Mouse (Mus musculus): Measurements from ENCODE around the gene Hk3. TPM values are rescaled to one million over a fixed set of nuclear protein-coding genes. Genes with fewer than 3 reads are reported as not detected.

The Hk3 gene
- polyA plus RNA-seq, 3 experiments from 2014 or later, result 0.56 to 2.0 (median 1.1) TPM

DNA sequence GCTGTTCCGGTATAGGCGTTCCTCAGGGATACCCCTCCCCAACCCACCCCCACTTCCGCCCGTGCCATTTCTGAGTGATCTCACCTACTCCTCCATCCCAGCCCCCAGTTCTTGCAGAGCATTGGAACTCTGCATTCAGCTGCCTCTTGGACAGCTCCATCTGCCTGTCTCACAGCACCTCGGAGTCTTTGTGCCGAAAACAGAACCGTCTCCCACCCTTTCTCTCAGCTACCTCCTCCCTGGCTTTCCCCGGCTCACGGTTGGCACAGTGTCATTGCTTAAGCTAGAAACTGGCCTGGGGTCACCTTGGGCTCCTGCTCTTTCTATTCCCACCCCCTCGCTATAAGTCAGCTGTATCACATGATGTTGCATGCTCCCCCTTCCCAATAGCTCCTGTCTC is 20.8 kb downstream of the Hk3 start:
- no peak for ATAC-seq

DNA sequence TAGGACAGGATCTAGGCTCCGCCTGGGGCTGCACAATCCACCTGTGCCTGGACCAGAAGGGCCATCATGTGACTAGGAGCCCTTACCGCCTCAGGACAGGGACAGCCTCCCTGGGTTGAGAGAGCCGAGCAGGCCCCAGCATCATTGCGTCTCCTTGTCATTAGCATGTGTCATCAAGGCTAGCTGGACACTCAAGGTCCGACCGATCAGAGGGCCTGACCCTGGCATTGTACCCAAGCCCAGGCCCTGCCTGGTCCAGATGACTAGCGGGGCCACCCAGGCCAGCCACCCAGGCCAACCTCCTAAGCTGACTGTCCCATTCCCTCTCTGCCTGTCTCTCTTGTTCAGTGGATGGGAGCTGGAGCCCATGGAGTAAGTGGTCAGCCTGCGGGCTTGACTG is 23.6 kb downstream of the Hk3 start:
- no peak for ATAC-seq

DNA sequence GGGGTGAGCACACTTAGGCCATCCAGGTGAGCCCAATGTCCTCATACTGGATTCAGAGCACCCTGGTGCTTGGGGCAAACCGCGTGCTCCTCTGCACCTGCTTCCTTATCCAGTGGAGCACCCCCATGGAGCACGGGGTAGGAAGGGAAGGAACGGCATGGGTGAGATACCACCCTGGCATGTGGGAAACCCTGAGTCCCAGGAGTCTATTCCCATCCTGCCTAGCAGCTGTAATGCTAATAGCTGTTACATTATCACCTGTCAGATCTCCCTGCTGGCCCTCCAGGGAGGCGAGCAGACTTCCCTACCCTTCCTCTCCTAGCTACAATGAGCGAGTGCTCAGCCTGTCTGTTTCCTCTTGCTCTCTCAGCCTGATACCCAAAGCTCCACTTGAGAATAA is 26.0 kb downstream of the Hk3 start:
- ATAC-seq, result no peak

DNA sequence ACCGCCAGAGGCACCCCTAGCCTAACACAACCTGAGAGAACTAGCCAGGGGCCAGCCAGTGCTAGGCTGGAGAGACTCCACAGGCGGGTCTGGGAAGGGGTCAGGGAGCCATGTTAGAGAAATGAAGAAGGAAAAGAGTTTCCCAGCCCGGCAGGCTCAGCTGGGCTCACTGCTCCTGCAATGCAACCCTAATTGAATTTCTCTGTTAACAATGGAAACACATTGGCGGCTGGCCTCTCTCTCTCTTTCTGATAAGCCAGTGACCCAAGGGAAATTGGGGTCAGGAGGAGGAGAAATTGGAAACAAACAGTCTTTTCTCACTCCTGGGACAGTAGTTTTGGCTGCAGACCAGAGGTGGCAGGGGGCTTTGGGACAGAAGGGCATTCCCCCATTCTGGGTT is 26.6 kb downstream of the Hk3 start:
- no peak for ATAC-seq

DNA sequence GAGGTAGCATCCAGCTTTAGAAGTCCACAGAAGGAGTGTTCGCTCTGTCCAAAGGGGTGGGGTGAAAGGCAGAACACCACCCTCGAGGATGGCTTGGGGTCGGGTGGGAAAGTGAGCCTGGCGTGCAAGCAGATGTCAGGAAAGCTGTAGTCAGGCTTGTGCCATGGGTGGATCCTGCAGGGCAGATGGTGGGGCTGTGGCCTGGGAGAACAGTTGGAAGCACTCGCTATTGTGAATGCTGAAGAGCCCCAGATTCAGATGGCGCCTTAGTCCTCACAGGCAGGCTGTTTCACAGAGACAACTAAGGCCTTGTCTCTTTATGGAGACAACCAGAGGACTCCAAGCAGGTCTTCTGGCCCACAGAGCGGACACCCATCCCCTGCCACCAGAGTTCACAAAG is 29.0 kb downstream of the Hk3 start:
- ATAC-seq, result no peak

DNA sequence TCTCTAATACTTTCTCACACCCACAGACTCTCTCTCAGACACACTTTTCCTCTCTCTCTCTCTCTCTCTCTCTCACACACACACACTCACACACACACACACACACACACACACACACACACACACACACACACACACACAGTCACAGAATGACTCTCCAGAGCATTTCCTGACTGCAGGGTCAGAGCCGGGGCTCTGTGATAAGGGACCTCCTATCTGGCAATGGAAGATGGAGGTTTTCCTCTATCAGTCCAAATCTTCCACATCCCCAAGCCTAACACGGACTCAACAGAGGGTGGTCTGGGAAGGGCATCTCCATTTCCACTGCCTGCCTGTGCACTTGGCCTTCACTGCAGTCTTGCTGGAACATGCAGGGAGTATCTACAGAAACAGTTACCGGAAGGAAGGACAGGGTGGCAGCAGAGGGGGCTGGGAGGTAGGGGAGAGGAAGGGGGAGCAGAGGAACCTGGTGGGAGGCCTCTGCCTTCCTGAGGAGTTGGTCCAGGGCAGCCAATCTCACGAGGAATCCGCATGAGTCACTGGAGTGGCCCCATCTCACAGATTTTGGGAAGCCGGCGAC is 32.9 kb downstream of the Hk3 start:
- ATAC-seq, result no peak

DNA sequence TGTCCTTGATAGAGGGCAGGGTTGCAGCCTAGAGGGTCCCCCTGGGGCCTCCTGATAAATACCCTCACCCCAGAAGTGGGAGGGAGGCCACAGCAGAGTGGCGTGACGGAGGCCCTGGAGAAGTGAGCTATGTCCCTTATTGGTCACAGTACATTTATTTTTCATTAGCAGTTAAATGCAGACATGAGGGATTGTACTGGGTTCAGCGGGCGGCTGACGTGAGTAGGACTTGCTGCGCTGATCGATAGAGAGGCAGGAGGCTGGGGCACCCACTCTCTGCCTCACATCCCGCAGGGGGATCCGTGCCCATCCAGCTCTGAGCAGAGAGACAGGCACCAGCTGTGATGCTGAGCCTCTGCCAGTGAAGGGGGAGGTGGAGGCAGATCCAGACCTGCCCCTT is 33.8 kb downstream of the Hk3 start:
- no peak for ATAC-seq

DNA sequence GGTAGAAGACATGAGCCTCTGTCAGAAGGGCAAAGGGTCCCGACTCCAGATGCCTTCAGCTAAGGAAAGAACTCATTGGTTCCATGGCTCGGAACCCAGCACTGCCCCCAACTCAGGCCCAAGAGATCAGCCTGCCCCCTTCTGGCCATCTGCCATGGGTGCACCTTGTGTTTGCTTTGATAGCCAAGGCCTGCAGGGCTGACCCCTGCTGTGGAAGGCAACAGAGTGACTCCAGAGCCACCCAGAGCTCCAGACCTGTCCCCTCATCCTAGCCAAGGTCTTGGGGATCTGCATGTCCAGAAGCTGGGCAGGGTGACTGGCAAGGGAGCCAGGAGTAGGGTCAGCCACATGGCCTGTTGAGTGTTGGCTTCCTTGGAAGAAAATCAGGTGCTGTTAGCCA is 37.6 kb downstream of the Hk3 start:
- ATAC-seq, result no peak

DNA sequence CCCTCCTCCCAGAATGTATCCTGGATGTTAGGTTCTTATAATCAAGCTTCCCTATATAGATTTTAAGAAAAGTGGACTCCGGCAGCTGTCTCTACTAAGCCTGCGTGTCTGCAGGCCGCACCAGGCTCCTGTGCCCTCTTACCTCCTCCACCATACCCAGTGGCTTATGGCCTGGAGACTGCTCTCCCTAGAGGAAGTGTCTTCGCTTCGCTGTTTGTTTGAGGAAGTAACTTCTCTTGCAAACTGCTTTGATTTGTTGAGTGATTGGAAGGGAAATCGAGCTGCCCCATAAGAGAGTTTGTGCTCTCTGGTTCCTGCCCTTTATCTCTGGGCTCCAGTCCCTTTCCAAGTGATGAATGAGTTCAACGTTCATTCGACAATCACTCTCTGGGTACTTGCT is 38.2 kb downstream of the Hk3 start:
- no peak for ATAC-seq

DNA sequence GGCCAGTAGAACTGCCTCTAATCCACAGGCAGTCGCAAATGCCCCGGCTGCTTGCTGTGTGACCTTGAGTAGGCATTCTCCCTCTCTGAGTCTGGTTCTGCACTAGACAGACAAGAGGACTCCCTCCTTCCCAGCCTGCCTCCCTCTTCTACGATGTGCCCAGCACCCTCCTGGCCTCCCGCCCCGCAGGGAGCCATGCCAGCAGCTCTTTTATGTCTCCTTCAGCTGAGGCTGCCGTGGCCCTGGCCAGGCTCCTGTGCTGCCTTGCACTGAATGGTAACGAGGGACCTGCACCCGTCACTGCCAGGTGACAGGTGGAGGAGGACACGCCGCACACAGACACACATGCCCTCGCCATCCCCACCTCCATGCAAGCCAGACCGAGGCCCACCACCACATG is 40.2 kb downstream of the Hk3 start:
- ATAC-seq, result no peak

DNA sequence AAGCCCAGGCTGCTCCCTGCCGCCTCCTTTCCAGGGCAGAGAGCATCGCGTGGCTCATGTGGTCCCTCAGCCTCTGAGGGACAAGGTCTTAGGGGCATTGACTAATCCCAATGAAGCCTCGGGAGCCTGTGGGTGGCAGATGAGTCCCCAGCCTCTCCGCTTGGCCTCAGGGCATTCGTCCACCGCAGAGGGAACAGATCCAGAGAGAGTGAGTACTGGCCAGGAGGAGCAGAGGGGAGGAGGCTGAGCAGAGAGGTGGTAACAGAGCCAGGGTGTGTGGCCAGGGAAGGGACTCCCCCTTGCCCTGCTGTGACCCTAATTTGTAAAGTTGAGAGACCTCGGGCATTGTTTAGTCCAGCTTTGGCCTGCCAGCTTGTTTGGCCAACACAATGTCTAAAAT is 42.4 kb downstream of the Hk3 start:
- ATAC-seq, result no peak

DNA sequence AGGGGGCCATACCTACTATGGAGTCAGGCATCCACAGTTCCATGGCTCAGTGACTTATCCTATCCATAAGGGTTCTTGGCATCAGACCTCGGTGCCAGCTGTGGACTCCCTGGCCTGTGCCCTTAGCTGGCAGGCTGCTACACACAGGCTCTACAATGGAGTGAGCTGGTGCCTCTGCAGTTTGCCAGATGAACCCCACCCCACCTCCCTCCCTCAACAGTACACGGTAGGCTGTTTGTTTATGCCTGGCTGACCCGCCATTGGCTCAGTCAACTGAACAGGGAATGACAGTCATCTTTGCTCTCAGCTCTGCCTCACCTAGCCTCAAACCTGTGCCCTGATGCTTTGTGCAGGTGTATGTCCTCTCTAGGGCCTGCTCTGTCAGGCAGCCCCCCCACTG is 45.6 kb downstream of the Hk3 start:
- ATAC-seq, result no peak

DNA sequence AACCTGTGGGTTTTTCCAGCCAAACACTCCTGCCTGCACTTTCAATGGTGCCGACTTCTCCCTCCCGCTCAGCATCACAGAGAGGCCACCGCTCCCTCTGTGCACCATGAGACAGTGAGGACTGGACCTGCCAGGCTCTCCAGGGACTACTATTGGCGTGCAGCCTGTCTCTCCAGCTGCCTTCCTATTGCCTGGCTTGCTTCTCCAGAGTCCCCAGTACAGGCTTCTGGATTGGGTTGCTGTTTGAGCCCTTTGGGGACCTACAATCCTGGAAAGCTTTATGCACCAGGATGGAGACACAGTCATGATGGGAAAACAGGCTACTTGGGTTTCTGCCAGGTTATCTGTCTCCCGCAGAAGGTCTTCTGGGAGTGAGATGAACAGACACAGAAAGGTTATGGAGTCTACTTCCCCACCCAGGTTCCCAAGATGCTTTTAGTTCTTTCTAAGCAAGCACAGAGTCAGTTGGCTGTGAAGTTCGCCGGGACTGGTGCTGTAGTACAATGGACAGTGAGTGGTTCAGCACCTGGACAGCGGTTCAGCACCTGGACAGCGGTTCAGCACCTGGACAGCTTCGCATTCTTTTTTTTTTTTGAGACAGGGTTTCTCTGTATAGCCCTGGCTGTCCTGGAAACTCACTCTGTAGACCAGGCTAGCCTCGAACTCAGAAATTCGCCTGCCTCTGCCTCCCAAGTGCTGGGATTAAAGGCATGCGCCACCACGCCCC is 50.5 kb downstream of the Hk3 start:
- no peak for ATAC-seq

DNA sequence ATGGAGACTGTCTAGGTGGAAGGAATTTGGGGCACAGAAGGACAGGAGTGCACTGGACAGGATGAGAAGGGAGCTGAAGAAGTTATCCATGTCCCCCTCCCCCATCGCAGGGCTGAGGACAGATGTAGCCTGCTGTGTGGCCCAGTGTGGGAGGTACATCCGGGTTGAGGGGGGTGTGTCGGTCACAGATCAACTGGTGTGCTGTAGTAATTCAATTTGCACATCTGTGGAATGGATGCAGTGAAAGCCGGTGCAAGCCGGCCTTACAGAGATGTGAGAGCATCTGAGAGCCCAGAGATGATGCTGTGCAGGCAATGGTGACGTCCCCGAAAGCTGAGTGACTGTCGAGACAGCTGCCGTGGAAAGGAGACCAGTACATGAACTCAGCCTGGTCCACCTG is 51.7 kb downstream of the Hk3 start:
- ATAC-seq, result no peak

DNA sequence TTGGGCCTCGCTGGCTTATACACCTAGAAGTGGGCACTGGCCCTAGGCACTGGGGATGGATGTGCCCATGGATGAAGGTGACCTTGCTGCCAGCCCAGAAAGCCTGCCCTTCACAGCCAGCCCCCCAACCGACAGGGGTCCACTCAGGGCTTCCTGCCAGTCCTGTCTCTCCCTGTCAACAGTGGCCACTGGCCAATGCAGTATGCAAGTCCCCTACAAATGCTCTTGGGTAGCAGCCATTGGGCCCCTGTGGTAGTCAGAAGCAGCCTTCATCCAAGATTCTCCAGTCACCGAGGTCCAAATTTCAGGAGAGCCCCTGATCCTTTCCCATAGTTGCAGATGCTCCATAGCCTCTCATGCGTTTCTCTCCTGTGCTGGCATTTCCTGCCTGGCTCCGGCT is 52.5 kb downstream of the Hk3 start:
- ATAC-seq, result no peak

DNA sequence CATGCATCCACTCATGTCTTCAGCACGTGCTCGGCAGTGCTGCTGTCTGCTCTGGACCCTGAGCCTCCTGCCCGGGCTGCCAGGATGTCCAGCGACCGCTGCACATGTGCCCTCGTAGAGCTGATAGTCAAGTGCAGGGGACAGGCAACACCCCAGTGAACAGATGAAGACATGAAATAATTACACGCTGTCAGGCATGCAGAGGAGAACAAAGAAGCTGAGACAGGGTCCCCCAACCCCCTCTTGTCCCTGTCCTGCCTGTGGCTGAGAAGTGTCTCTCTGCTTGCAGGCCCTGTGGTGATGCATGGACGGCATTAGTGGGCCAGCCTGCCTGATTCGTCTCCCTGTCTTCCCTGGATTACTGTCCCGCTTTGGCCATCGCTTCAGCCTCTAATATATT is 53.7 kb downstream of the Hk3 start:
- no peak for ATAC-seq

DNA sequence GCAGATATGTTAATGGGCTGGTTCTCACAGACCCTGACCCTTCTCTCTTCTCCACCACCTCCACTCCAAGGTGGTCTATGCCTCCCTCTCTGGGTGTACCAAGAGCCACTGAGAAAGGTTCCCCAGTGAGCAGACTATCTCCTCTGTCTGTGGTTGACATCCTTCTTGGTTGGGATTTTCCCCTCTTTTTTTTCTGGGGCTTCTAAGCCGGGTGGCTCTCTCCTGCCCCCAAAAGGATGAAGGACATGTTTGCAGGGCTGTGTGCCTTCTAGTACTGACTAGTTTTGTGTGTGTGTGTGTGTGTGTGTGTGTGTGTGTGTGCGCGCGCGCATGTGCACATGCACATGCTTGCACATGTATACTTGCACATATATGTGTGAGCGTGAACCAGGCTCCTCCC is 55.9 kb downstream of the Hk3 start:
- no peak for ATAC-seq

DNA sequence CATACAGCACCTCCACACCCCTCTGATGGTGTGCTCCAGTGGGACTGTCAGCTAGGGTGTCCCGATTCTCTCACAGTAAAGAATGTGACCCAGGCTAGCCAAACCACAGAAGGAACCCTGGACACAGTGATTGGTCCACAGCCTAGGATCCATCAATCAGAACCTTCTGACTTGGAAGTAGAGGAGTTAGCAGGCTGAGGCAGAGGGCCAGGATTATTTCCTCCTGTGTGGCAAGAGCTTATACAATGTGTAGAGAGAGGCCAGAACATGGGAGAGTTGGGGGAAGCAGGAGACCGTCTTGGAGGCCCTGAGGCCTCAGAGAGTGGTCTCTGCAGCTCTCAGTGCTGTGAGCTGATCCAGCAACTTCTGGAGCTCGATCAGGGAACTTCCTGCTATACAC is 60.7 kb downstream of the Hk3 start:
- ATAC-seq, result no peak

DNA sequence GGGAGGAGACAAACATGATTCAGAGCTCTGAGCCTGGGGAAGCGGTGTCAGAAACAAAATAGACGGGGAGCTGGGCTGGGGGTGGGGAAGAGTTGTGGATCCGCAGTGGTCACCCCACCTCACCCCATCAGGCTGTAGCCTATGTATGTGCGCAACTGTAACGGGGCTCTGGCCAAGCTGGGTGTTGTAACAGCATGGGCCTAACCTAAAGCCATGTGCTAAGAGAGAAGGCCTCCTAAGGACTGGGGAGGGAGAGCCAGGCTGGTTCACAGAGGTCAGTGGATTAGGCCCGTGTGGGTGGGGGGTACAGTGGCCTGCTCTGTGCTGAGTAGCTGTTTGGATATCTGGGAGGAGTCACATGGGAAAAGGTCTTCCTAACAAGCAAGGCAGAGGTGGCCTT is 61.3 kb downstream of the Hk3 start:
- ATAC-seq, result no peak

DNA sequence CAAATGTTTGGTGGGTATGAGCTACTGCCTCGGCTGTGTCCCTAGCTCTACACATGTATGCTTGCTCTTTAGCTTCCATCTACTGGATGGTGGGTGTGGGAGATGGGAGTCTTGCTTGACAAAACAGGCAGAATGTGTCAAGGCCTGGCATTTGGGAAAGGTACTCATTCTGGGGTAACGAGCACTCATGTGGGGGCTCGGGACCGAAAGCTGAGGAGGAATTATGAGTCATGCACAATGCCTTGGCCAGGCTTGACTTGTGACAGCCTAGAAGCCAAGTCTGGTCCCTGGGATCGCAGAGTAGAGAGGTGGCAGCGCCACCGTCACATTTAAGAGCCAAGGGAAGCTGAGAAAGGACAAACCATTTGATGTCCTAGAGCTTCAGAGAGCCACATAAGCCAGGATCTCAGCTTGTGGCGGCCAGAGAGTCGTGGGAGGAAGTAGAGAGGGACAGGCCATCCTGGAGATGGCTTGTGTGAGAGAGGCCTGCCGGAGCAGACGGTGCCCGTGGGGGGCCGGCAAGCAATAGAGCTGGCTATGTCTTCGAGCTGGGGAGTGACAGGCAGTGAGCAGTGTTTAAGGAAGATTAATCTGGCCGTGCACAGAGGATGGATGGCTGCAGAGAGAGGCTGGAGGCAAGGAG is 62.0 kb downstream of the Hk3 start:
- no peak for ATAC-seq

DNA sequence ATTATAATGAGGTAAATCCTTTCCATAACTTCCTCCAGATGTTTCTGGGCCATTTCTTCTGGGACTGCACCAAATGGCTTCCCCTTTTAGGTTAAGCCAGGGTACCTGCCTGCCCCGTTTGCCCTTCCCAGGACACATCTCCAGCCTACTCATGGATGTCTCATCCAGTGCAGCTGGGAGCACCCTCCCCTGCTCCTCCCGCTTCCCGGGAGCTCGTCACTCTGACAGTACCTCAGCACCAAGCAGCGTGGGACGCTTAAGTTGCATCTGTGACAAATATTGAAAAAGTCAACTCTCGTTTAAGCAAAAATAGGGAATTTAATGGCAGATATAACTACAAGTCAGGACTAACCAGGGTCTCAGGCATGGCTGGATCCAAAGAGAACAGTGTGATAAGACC is 63.9 kb downstream of the Hk3 start:
- ATAC-seq, result no peak
